Mouse (Mus musculus) small intestine, adult 2 months (tissue): ENCODE results near the gene Gm20388. TPM values are rescaled to one million over a fixed set of nuclear protein-coding genes. Genes with fewer than 3 reads are reported as not detected.
"Not testable (repeated sequence)": the region's sequence is repeated elsewhere in the genome, so short reads cannot be mapped to it uniquely, and the experiment has no call there.

ENCODE experiments used
- H3K27ac ChIP-seq: fragments of 200-500 bp; 2 replicates; pipeline ENCODE4 v1.5.1; 2012; ENCODE audit warnings: low read depth, low read length, control low read depth, inconsistent platforms; ENCODE audit not compliant: insufficient read depth
- H3K27me3 ChIP-seq: fragments of 200-500 bp; 2 replicates; pipeline ENCODE4 v1.6.1; 2012; ENCODE audit warnings: mild to moderate bottlenecking, moderate library complexity, low read length, inconsistent platforms; ENCODE audit not compliant: control insufficient read depth, insufficient read depth
- H3K36me3 ChIP-seq: fragments of 200-500 bp; 2 replicates; pipeline ENCODE4 v1.6.1; 2012; ENCODE audit warnings: mild to moderate bottlenecking, low read length, control low read depth, inconsistent platforms; ENCODE audit not compliant: control insufficient read depth, insufficient read depth
- H3K4me1 ChIP-seq: fragments of 200-500 bp; 2 replicates; pipeline ENCODE4 v1.6.1; 2012; ENCODE audit warnings: low read length, inconsistent platforms, mixed read lengths; ENCODE audit not compliant: control insufficient read depth, insufficient read depth, insufficient read length
- H3K4me3 ChIP-seq: fragments of 200-500 bp; 2 replicates; pipeline ENCODE4 v1.5.1; 2012; ENCODE audit warnings: low read depth, mild to moderate bottlenecking, control low read depth, inconsistent platforms, low read length, moderate library complexity
- CTCF ChIP-seq: fragments of 200-500 bp; IDR thresholded peaks from 2 replicates; pipeline ENCODE4 v1.5.1; 2012; ENCODE audit warnings: low read depth, mild to moderate bottlenecking, control low read depth, inconsistent platforms, low read length, moderate library complexity, mixed read lengths; ENCODE audit not compliant: insufficient replicate concordance, insufficient read length; ENCODE audit errors: extremely low read depth
- POLR2A ChIP-seq: fragments of 200-500 bp; IDR thresholded peaks from 2 replicates; pipeline ENCODE4 v1.6.1; 2012; ENCODE audit warnings: low read depth, mild to moderate bottlenecking, control low read depth, inconsistent platforms, low read length, moderate library complexity
- WGBS: fragments of 180-500 bp; shearing (Covaris S2); methylation state at CpG from one replicate; pipeline ENCODE4 v1.1.7; 2018; 5-methylcytosine and 5-hydroxymethylcytosine counted together
- polyA plus RNA-seq: library from polyadenylated mRNA; depleted of rRNA; stranded (reverse); fragments of >200 nt; gene quantifications from 2 replicates; pipeline ENCODE4 v1.2.3, GENCODE M21; 2012

Gene Gm20388
- polyA plus RNA-seq, 1 experiment = 37.3 TPM

DNA sequence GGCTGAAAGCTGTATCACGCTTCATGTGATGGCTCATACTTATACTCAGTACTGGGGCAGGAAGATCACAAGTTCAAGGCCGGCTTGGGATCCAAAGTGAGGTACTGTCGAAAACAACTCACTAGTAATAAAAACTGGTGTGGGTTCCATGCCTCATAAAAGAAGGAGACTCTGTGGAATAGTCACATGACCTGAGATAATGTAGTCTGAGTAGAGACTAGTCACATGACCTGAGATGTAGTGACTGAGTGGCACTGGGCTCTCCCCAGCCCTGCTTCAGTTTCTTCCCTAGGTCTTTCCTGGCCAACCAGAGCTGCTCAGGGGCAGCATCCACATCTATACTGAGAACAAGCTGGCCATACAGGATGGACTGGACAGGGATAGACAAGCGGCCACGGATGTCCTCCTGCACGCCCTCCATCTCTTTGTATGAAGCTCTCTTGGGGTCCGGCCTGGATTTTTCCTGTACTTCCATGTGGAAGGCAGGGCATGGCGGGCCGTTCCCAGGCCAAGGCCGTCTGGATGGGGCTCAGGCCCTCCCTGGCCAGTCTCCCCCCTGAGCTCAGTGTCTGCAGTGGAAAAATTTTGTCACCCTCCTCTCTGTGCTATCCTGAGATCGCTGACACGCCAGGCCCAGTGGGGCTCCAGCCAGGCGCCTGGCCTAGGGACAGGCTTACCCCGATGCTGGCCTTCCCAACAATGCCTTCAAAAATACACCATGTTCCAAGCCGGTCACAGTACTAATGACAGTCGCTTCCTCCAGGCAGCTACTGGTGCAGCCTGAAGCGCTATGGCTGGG lies 2713.4 kb downstream of the Gm20388 start:
- Histone ChIP-seq H3K27me3 (no peaks in the 10 kb centered on the region), H3K4me3 (no peak overlapping the region), H3K4me1 (no peaks in the 10 kb centered on the region), H3K36me3 (no peaks in the 10 kb centered on the region), H3K27ac (no peak overlapping the region)
- TF ChIP-seq CTCF (no peak), POLR2A (no peak)
- WGBS = 90% methylated on average over 17 of the region's 17 CpGs

GRCm38 (mm10) chr8:122624653-122625052 lies 2714.0 kb downstream of the Gm20388 start:
- no peak for TF ChIP-seq CTCF
- no peak for TF ChIP-seq POLR2A
- Histone ChIP-seq H3K4me3 (no peak overlapping the region), H3K27me3 (no peaks in the 10 kb centered on the region), H3K27ac (no peak overlapping the region), H3K36me3 (no peaks in the 10 kb centered on the region), H3K4me1 (no peaks in the 10 kb centered on the region)
- 75% methylated on average over 5 of the region's 5 CpGs for WGBS

GRCm38 (mm10) chr8:122625811-122626210 lies 2715.2 kb downstream of the Gm20388 start:
- no peaks in the 10 kb centered on the region for H3K36me3 ChIP-seq
- H3K4me1 ChIP-seq = no peaks in the 10 kb centered on the region
- WGBS = 42% methylated on average over 9 of the region's 9 CpGs
- no peaks in the 10 kb centered on the region for H3K27me3 ChIP-seq
- no peak overlapping the region for H3K4me3 ChIP-seq
- TF ChIP-seq POLR2A (no peak), CTCF (no peak)
- no peak overlapping the region for H3K27ac ChIP-seq

GRCm38 (mm10) chr8:122626896-122627295 lies 2716.3 kb downstream of the Gm20388 start:
- Histone ChIP-seq H3K4me3 (no peak overlapping the region), H3K4me1 (no peaks in the 10 kb centered on the region), H3K27ac (no peak overlapping the region), H3K27me3 (no peaks in the 10 kb centered on the region), H3K36me3 (no peaks in the 10 kb centered on the region)
- 81% methylated on average over 2 of the region's 2 CpGs for WGBS
- TF ChIP-seq POLR2A (no peak), CTCF (no peak)

GRCm38 (mm10) chr8:122629388-122629787 lies 2718.7 kb downstream of the Gm20388 start:
- WGBS = 68% methylated on average over 10 of the region's 10 CpGs
- Histone ChIP-seq H3K27ac (no peak overlapping the region), H3K4me1 (no peaks in the 10 kb centered on the region), H3K4me3 (no peak overlapping the region), H3K27me3 (no peaks in the 10 kb centered on the region), H3K36me3 (no peaks in the 10 kb centered on the region)
- TF ChIP-seq CTCF (no peak), POLR2A (no peak)

DNA sequence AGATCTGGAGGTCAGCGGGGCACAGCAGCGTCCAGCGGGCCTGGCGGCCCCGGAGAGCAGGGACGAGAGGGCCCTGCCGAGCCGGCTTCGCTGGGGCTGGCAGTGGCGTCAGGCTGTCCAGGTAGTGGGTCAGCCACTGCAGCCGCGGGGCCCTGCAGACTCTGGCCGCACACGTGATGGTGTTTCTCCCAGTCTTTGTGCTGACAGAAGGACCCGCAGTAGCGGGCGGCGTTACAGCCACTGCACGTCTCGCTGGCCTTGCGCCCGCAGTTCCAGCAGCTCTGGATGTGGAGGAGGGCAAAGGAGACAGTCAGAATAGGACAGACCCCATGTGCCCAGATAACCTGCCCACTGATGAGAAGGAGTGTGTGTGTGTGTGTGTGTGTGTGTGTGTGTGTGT lies 2720.1 kb downstream of the Gm20388 start:
- Histone ChIP-seq H3K4me1 (peaks cover 9% of the 10 kb centered on the region), H3K4me3 (no peak overlapping the region)
- 57% methylated on average over 22 of the region's 22 CpGs for WGBS

DNA sequence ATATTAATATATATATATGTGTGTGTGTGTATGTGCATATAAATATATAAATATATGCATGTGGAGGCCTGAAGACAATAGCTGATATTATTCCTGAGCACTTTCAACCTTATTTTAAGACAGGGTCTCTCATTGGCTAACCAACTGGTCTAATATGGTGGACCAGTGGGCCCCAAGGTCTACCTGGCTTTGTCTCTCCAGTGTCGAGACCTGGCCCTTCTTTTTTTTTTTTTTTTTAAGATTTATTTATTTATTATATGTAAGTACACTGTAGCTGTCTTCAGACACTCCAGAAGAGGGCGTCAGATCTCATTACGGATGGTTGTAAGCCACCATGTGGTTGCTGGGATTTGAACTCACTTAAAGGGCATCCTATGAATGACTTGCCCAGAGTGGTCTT lies 2721.5 kb downstream of the Gm20388 start:
- WGBS = 69% methylated on average over 3 of the region's 3 CpGs
- H3K4me3 ChIP-seq, H3K27me3 ChIP-seq: not testable (repeated sequence)

More for the DNA sequence above, 2720.1 kb downstream of the Gm20388 start:
- H3K36me3 ChIP-seq = no peaks in the 10 kb centered on the region
- no peak overlapping the region for H3K27ac ChIP-seq
- TF ChIP-seq CTCF (no peak), POLR2A (no peak)
- no peaks in the 10 kb centered on the region for H3K27me3 ChIP-seq

DNA sequence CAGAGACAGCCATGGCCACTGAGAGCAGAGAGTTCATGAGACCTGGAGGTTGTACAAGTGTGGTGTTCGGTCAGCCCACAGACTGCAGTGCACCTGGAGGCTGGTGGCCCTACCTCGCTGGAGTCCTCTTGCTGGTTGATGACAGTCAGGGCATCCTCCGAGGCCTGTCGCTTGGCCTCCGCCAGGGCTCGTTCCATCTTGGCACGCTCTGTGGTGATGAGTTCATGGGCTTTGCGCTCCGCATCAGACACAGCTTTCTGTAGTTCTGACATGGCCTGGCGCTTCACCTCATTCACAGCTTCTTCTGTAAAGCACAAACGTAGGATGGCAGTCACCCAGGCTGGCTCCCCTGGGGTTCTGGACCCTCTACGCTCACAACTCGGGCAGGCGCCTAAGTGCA lies 2722.6 kb downstream of the Gm20388 start:
- 96% methylated on average over 14 of the region's 14 CpGs for WGBS
- no peaks in the 10 kb centered on the region for H3K36me3 ChIP-seq

More for the DNA sequence above, 2721.5 kb downstream of the Gm20388 start:
- H3K27ac ChIP-seq, H3K36me3 ChIP-seq: not testable (repeated sequence)
- H3K4me1 ChIP-seq = peaks cover 19% of the 10 kb centered on the region

More for the DNA sequence above, 2722.6 kb downstream of the Gm20388 start:
- Histone ChIP-seq H3K4me3 (no peak overlapping the region), H3K4me1 (peaks cover 19% of the 10 kb centered on the region), H3K27me3 (no peaks in the 10 kb centered on the region), H3K27ac (no peak overlapping the region)
- TF ChIP-seq CTCF (no peak), POLR2A (no peak)
